Mouse (Mus musculus) C2C12 (cell line): ENCODE measurements around the gene Sucnr1. TPM values are rescaled to one million over a fixed set of nuclear protein-coding genes. Genes with fewer than 3 reads are reported as not detected.

ENCODE experiments used
- H3K27me3 ChIP-seq: one replicate; pipeline ENCODE4 v1.6.1; 2011; ENCODE audit not compliant: control insufficient read depth, insufficient read depth, insufficient read length
- H3K36me3 ChIP-seq: one replicate; pipeline ENCODE4 v1.6.1; 2011; ENCODE audit not compliant: control insufficient read depth, insufficient read depth
- H3K4me3 ChIP-seq: one replicate; pipeline ENCODE4 v1.5.1; 2011; ENCODE audit warnings: mild to moderate bottlenecking, control low read depth; ENCODE audit not compliant: poor library complexity, insufficient read depth, severe bottlenecking
- H3K79me2 ChIP-seq: one replicate; pipeline ENCODE4 v1.6.1; 2011; ENCODE audit not compliant: control insufficient read depth, insufficient read depth
- H3K79me3 ChIP-seq: one replicate; pipeline ENCODE4 v1.6.1; 2011; ENCODE audit warnings: low read depth, control low read depth
- H3ac ChIP-seq: one replicate; pipeline ENCODE3; 2011; ENCODE audit warnings: low read depth; ENCODE audit not compliant: control insufficient read depth, insufficient read length
- CEBPB ChIP-seq: IDR thresholded peaks from one replicate; pipeline ENCODE4 v1.6.1; 2011; ENCODE audit warnings: low read depth, mild to moderate bottlenecking, control low read depth, moderate library complexity
- CTCF ChIP-seq: IDR thresholded peaks from one replicate; pipeline ENCODE4 v1.5.1; 2011; ENCODE audit not compliant: control insufficient read depth, insufficient read depth, insufficient read length
- FOSL1 ChIP-seq: IDR thresholded peaks from one replicate; pipeline ENCODE4 v1.8.0; 2011; ENCODE audit warnings: mild to moderate bottlenecking, low read length; ENCODE audit not compliant: poor library complexity, insufficient read depth, severe bottlenecking
- MAX ChIP-seq: IDR thresholded peaks from one replicate; pipeline ENCODE4 v1.6.1; 2011; ENCODE audit warnings: mild to moderate bottlenecking, control low read depth
- MYOD1 ChIP-seq: IDR thresholded peaks from one replicate; pipeline ENCODE4 v1.6.1; 2011; ENCODE audit warnings: low read depth; ENCODE audit not compliant: control insufficient read depth, insufficient read length
- MYOG ChIP-seq: IDR thresholded peaks from one replicate; pipeline ENCODE4 v1.6.1; 2011; ENCODE audit not compliant: control insufficient read depth, insufficient read length; ENCODE audit errors: extremely low read depth
- USF1 ChIP-seq: IDR thresholded peaks from one replicate; pipeline ENCODE4 v1.6.1; 2011; ENCODE audit warnings: low read depth, mild to moderate bottlenecking, control low read depth, moderate library complexity
- polyA plus RNA-seq: library from polyadenylated mRNA; unstranded; fragments of >200 nt; fragmentation: generic; extraction: Trizol; gene quantifications from one replicate; pipeline ENCODE4 v1.2.1, GENCODE M21; 2012; ENCODE audit warnings: missing spikeins

Gene Sucnr1
- polyA plus RNA-seq, 1 experiment = not detected

DNA sequence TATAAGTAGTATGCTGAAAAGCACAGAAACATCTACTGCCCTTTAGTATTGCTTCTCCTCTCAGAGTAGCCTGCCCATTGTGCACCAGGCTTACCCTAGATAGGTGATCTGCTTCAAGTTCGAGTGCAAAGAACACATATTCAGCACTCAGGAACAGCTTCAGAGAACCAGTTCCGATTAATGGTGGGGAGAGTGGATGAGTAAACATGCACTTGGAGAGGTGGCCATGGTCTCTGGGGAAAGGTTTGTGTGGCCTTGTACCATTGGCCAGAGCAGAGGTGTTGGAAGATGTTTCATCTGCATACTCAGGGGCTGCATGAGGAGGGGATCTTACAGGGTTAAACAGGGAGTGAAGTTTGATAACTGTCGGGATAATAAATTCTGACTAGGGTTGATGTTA lies 39.8 kb downstream of the Sucnr1 start:
- no peak overlapping the region for H3ac ChIP-seq
- no peak for TF ChIP-seq USF1
- TF ChIP-seq MYOG = no peak
- TF ChIP-seq CTCF = no peak
- no peak for TF ChIP-seq MYOD1
- no peak for TF ChIP-seq MAX
- no peak for TF ChIP-seq CEBPB
- TF ChIP-seq FOSL1 = no peak
- no peaks in the 10 kb centered on the region for H3K79me3 ChIP-seq
- no peak overlapping the region for H3K4me3 ChIP-seq
- H3K79me2 ChIP-seq = no peaks in the 10 kb centered on the region
- no peaks in the 10 kb centered on the region for H3K36me3 ChIP-seq
- no peaks in the 10 kb centered on the region for H3K27me3 ChIP-seq

DNA sequence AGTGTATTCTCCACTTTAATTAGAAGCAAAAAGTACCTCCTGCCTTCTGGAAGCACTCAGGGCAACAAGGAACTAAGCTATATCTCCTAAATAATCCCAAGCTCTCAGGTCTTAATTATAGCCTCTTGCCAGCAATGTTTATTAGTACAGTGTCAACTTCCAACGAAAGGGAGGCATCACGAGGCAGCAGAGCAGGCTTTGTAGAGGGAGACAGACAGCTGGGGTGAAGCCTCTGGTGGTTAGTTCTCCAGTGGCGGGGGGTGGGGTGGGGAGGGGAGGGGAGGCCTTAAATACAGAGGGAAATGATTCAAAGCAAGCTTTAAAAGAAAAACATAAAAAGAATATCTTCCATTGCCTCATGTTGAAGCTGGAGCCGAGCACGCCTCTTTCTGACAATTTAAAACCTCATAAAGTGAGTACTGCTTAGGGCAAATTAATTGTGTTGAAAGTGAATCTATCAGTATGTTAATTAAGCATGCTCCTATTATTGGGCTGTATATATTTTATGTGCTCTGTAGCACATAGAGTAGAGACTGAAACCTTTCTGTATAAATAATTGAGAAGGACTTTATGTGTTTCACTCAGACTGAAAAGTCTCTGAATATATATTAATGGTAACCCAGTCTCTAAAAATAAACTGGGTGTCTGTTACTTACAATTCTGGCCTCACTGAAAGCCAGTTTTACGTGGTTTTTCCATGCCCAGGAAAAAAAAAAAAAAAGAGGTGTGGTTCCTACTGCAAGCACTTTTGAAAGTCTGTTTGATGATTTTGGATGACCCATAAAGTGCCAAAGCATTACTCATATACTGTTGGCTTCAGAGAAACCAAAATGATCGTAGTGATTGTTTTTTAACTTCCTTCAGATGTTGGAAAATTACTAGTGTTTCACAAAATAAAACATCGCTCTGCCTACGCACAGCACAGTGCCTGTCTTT lies 42.5 kb downstream of the Sucnr1 start:
- no peaks in the 10 kb centered on the region for H3K79me3 ChIP-seq
- no peaks in the 10 kb centered on the region for H3K36me3 ChIP-seq
- H3ac ChIP-seq = no peak overlapping the region
- no peak overlapping the region for H3K4me3 ChIP-seq
- no peaks in the 10 kb centered on the region for H3K27me3 ChIP-seq
- no peaks in the 10 kb centered on the region for H3K79me2 ChIP-seq
- no peak for TF ChIP-seq MYOD1
- peak; percentile 11 for TF ChIP-seq FOSL1
- TF ChIP-seq MAX = peak; percentile 31
- no peak for TF ChIP-seq CTCF
- no peak for TF ChIP-seq USF1

DNA sequence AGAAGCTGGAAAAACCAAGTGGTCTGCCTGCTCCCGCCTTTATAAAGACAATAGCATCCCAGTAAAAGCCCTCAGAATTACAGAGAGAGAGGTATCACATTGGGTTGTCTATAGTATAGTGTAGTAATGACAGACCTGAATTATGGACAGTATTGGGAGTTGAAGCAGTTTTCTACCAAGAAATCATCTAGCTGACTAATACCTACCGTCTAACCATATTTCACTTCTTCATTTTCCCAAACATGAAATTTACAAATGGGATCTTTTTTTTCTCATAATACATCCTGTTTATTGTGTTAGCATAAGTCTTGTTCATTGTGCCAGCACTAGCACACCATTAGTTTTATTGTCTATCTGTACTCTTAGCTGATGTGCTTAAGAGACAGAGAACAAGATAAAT lies 44.9 kb downstream of the Sucnr1 start:
- Histone ChIP-seq H3K79me2 (no peaks in the 10 kb centered on the region), H3K4me3 (no peak overlapping the region), H3K36me3 (no peaks in the 10 kb centered on the region), H3ac (no peak overlapping the region), H3K27me3 (no peaks in the 10 kb centered on the region), H3K79me3 (no peaks in the 10 kb centered on the region)
- TF ChIP-seq MYOG (no peak), CTCF (no peak), MAX (no peak), FOSL1 (no peak), MYOD1 (no peak), CEBPB (no peak), USF1 (no peak)

- H3ac ChIP-seq = no peak overlapping the region
- no peak overlapping the region for H3K4me3 ChIP-seq
- no peaks in the 10 kb centered on the region for H3K27me3 ChIP-seq
- no peaks in the 10 kb centered on the region for H3K79me2 ChIP-seq
- no peaks in the 10 kb centered on the region for H3K79me3 ChIP-seq
- no peaks in the 10 kb centered on the region for H3K36me3 ChIP-seq
- TF ChIP-seq USF1 = no peak
- TF ChIP-seq FOSL1 = no peak
- no peak for TF ChIP-seq MYOD1
- TF ChIP-seq MAX = no peak
- TF ChIP-seq CTCF = no peak
- no peak for TF ChIP-seq CEBPB
- no peak for TF ChIP-seq MYOG
Observed at GRCm38 (mm10) chr3:60128282-60128681, 46.6 kb downstream of the Sucnr1 start.

DNA sequence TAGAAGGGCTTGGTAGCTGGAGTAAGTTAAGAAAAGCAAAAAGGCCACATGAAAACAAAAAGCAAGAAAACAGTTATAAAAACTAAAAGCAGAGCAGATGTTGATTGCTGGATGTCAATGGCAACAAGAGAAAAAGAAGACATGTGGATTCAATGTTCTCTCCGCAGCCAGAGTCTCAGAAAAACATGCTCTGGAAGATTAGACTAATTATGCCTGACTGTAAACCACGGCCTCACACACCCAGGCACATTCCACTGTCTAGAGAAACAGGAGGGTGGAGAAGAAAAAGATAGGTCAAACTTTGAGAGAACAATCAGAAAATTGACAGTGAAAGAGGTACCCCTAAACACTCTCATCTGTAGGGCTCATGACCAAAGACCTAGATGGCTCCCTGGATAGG lies 54.1 kb downstream of the Sucnr1 start:
- Histone ChIP-seq H3ac (peak overlapping the region; percentile 20), H3K27me3 (no peaks in the 10 kb centered on the region), H3K36me3 (no peaks in the 10 kb centered on the region), H3K79me2 (no peaks in the 10 kb centered on the region), H3K79me3 (no peaks in the 10 kb centered on the region), H3K4me3 (no peak overlapping the region)
- TF ChIP-seq MAX = no peak

Other genes starting within 250 kb of the Sucnr1 start
- not detected for gene Gm8298, start 220.8 kb upstream of the Sucnr1 start, polyA plus RNA-seq
- gene C130079G13Rik, start 156.7 kb upstream of the Sucnr1 start, polyA plus RNA-seq = not detected
- gene Aadacl2, start 75.1 kb upstream of the Sucnr1 start, polyA plus RNA-seq = not detected
- gene Aadac, start 56.2 kb upstream of the Sucnr1 start, polyA plus RNA-seq = not detected